Mouse (Mus musculus): ENCODE data around the gene Tns1.

DNA sequence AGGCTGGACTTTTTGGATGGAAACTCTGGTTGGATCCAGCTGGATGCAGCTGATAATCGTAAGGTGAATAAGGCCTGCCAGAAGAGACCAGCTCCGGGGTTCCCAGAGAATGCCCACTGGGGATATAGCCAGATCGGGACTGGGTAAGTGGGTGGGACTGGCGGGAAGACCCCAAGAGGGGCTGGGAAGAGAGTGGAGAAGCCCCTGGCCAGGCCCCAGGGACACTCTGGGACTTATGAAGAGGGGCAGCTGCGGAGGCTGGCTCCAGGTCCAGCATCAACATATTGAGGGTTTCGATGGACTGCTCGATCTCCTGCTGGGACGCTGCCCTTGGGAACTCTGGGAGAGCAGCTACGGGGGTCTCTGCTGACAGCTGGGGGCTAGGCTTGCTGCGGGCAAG lies 171.7 kb downstream of the Tns1 start:
- TF ChIP-seq POLR2A (IDR thresholded peaks at IDR 0.05; ENCODE audit: control insufficient read depth, extremely low read depth, insufficient read depth, low read length, poor library complexity) (no peak), CTCF (IDR thresholded peaks at IDR 0.05; ENCODE audit: borderline replicate concordance, control insufficient read depth, extremely low read depth, insufficient read depth, low read length, poor library complexity) (no peak)
